Mouse (Mus musculus): ENCODE measurements at regions not wholly inside any gene's neighbourhood (a gene's known extent, or its start where the extent isn't known, plus 50 kb on each side); places are given as distances from the start of the nearest gene placed in this dataset.

DNA sequence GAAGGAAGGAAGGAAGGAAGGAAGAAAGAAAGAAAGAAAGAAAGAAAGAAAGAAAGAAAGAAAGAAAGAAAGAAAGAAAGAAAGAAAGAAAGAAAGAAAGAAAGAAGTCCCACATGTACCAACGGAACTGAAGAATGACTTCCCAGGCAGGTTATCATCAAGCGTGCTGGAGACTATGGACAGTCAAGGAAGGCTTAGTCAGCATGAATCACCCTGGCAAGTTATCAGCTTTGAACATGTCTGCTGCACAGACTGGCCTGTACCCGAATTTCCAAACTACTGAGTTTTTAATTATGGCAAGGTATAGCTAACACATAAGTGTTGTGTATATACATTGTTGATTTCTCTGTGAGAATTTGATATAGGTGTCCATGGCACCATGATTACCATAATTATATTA, 104.3 kb upstream of the Asb5 start:
- peaks cover 0 to 7% of the 10 kb centered on the region in 2 experiments; a peak in 1 of 4 replicates for H3K4me1 ChIP-seq (ENCODE audit: control insufficient read depth in 1 of 2, insufficient read depth in 2 of 2)
- no peak overlapping the region for H3K4me3 ChIP-seq (replicated peaks in 1 of 3; ENCODE audit: low read depth in 2 of 3, low read length in 2 of 3, poor library complexity in 1 of 3)
- no peak overlapping the region for H3K9ac ChIP-seq (ENCODE audit: insufficient read depth, low read depth)
- H3K4me2 ChIP-seq (ENCODE audit: insufficient read depth, low read depth, poor library complexity, severe bottlenecking) = no peak overlapping the region
- H3K79me2 ChIP-seq (replicated peaks; ENCODE audit: control insufficient read depth, extremely low read depth, insufficient read depth, poor library complexity, severe bottlenecking) = no peaks in the 10 kb centered on the region
- H3K27me3 ChIP-seq (replicated peaks) = no peaks in the 10 kb centered on the region
- TF ChIP-seq HCFC1 (IDR thresholded peaks at IDR 0.05; ENCODE audit: low read depth, low read length) (no peak), TCF12 (IDR thresholded peaks at IDR 0.05; ENCODE audit: low read depth, low read length) (no peak), MEF2A (IDR thresholded peaks at IDR 0.05; ENCODE audit: borderline replicate concordance, low read depth, low read length) (no peak), ZC3H11A (IDR thresholded peaks at IDR 0.05; ENCODE audit: low read depth, low read length) (no peak), BHLHE40 (IDR thresholded peaks at IDR 0.05; ENCODE audit: low read depth, low read length) (no peak), USF2 (conservative IDR thresholded peaks at IDR 0.05; ENCODE audit: low read depth, low read length) (no peak), GABPA (IDR thresholded peaks at IDR 0.05; ENCODE audit: insufficient replicate concordance, low read depth, low read length) (no peak), ZMIZ1 (IDR thresholded peaks at IDR 0.05; ENCODE audit: low read depth, low read length) (no peak), NELFE (IDR thresholded peaks at IDR 0.05; ENCODE audit: low read depth, low read length) (no peak), SIN3A (IDR thresholded peaks at IDR 0.05; ENCODE audit: low read length) (no peak), IRF4 (IDR thresholded peaks at IDR 0.05; ENCODE audit: low read depth, low read length) (no peak), SMC3 (IDR thresholded peaks at IDR 0.05; ENCODE audit: low read depth, low read length) (no peak), ETS1 (conservative IDR thresholded peaks at IDR 0.05; ENCODE audit: low read depth, low read length) (no peak), EP300 (IDR thresholded peaks at IDR 0.05; ENCODE audit: low read length) (no peak), RAD21 (IDR thresholded peaks at IDR 0.05; ENCODE audit: low read depth, low read length) (no peak), MXI1 (IDR thresholded peaks at IDR 0.05; ENCODE audit: low read depth, low read length) (no peak), USF1 (IDR thresholded peaks at IDR 0.05; ENCODE audit: low read depth, low read length) (no peak)
- in situ Hi-C loops (cut with MboI; ENCODE audit: low pct_ligation_motif_present, low pct_unique_long_range_greater_than_20kb, low sequenced_read_pairs) = no loop called here
- H3K27ac ChIP-seq (ENCODE audit: insufficient read depth, low read depth) = no peak overlapping the region
- no peaks in the 10 kb centered on the region for H3K9me3 ChIP-seq (replicated peaks; ENCODE audit: low read length)
- H3K36me3 ChIP-seq (replicated peaks in 1 of 2; ENCODE audit: control insufficient read depth in 1 of 2, insufficient read depth in 1 of 2, low read length in 1 of 2) = no peaks in the 10 kb centered on the region
- dilution Hi-C loops (cut with MboI; ENCODE audit: extremely low pct_ligation_motif_present, extremely low pct_unique_long_range_greater_than_20kb, low sequenced_read_pairs) = no loop called here
- no peak for DNase-seq (ENCODE audit: extremely low read depth)

DNA sequence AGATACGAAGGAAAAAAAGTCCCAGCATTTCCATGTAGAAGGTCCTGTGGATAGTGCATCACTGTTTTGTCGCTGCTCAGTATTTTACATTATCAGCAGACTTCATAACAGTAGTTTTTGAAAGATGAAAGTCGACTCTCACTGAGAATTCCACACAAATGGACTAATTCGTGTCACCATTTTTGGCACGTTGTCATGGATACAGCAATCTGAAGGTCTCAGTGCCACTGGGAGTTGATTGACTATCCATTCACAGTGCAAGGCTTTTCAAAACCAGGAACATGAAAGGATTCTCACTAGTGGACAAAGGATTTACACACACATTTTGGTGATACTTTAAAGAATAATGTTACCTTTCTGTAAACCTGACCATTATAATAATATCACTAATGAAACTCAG, 93.7 kb upstream of the Asb5 start:
- Histone ChIP-seq H3K9ac (ENCODE audit: insufficient read depth, low read depth) (no peak overlapping the region), H3K79me2 (replicated peaks; ENCODE audit: control insufficient read depth, extremely low read depth, insufficient read depth, poor library complexity, severe bottlenecking) (no peaks in the 10 kb centered on the region), H3K27me3 (replicated peaks) (no peaks in the 10 kb centered on the region), H3K4me2 (ENCODE audit: insufficient read depth, low read depth, poor library complexity, severe bottlenecking) (no peak overlapping the region), H3K9me3 (replicated peaks; ENCODE audit: low read length) (no peaks in the 10 kb centered on the region), H3K36me3 (replicated peaks in 1 of 2; ENCODE audit: control insufficient read depth in 1 of 2, insufficient read depth in 1 of 2, low read length in 1 of 2) (no peaks in the 10 kb centered on the region), H3K4me1 (ENCODE audit: control insufficient read depth in 1 of 2, insufficient read depth in 2 of 2) (no peaks in the 10 kb centered on the region), H3K4me3 (replicated peaks in 1 of 3; ENCODE audit: low read depth in 2 of 3, low read length in 2 of 3, poor library complexity in 1 of 3) (no peak overlapping the region), H3K27ac (ENCODE audit: insufficient read depth, low read depth) (no peak overlapping the region)
- no peak for DNase-seq (ENCODE audit: extremely low read depth)
- in situ Hi-C loops (cut with MboI; ENCODE audit: low pct_ligation_motif_present, low pct_unique_long_range_greater_than_20kb, low sequenced_read_pairs) = no loop called here
- dilution Hi-C loops (cut with MboI; ENCODE audit: extremely low pct_ligation_motif_present, extremely low pct_unique_long_range_greater_than_20kb, low sequenced_read_pairs) = no loop called here
- TF ChIP-seq SMC3 (IDR thresholded peaks at IDR 0.05; ENCODE audit: low read depth, low read length) (no peak), ZKSCAN1 (IDR thresholded peaks at IDR 0.05; ENCODE audit: borderline replicate concordance, low read depth, low read length) (no peak), MEF2A (IDR thresholded peaks at IDR 0.05; ENCODE audit: borderline replicate concordance, low read depth, low read length) (no peak), JUND (conservative IDR thresholded peaks at IDR 0.05; ENCODE audit: low read depth, low read length) (no peak)
